Mouse (Mus musculus): ENCODE data around the gene Nrcam. TPM values are rescaled to one million over a fixed set of nuclear protein-coding genes. Genes with fewer than 3 reads are reported as not detected.

Gene Nrcam
- polyA plus RNA-seq, 1 experiment from 2014 or later = 1.1 TPM

DNA sequence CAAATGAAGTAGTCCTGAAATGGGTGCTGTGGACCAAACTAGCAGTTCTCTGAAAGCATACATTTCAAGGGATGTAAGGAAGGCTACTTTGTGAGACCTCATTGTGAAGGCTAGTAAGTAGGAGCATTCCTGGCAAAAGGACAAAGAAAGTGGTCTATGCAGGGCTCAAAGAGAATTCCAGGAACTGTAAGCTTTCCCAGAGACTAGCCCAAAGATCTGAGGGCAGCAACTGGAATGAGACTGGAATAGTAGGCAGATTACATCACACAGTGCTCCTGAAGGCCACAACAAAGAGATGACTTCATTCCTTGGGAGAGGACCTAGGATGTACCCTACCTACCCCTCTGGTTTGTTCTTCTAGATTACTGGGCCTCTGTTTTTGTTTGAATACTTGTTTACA, 27.9 kb upstream of the Nrcam start:
- Histone ChIP-seq H3K27me3 (replicated peaks; ENCODE audit: control insufficient read depth, insufficient read depth, low read length) (no peaks in the 10 kb centered on the region), H3K9ac (ENCODE audit: low read depth, low read length) (no peak overlapping the region), H3K4me1 (replicated peaks; ENCODE audit: control insufficient read depth, insufficient read depth, low read length) (no peaks in the 10 kb centered on the region), H3K9me3 (ENCODE audit: control insufficient read depth) (no peaks in the 10 kb centered on the region), H3K36me3 (ENCODE audit: control insufficient read depth, insufficient read depth) (peaks cover 22% of the 10 kb centered on the region), H3K4me3 (ENCODE audit: low read depth, low read length) (no peak overlapping the region), H3K27ac (ENCODE audit: low read depth, low read length) (no peak overlapping the region), H3K4me2 (replicated peaks; ENCODE audit: low read depth) (no peak overlapping the region)
- no peak for TF ChIP-seq CTCF (IDR thresholded peaks at IDR 0.05; ENCODE audit: low read depth)
- ATAC-seq = no peak

DNA sequence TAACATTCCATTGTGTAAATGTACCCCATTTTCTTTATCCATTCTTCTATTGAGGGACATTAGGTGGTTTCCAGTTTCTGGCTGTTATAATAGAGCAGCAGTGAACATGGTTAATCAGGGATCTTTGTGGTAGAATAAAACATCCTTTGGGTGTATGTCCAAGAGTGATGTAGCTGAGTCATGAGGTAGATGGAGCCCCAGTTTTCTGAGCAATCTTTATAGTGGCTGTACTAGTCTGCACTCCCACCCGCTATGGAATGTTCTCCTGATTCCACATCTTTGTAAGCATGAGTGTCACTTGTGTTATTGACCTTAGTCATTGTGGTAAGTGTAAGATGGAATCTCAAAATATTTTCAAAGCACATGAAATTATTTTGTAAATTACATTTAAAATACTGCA, 24.7 kb upstream of the Nrcam start:
- no peaks in the 10 kb centered on the region for H3K27me3 ChIP-seq (replicated peaks; ENCODE audit: control insufficient read depth, insufficient read depth, low read length)
- H3K4me1 ChIP-seq (replicated peaks; ENCODE audit: control insufficient read depth, insufficient read depth, low read length) = no peaks in the 10 kb centered on the region
- H3K27ac ChIP-seq (ENCODE audit: low read depth, low read length) = no peak overlapping the region
- 93% methylated on average over 1 of the region's 1 CpGs for WGBS
- no peak overlapping the region for H3K4me3 ChIP-seq (ENCODE audit: low read depth, low read length)
- ATAC-seq = no peak
- no peaks in the 10 kb centered on the region for H3K9me3 ChIP-seq (ENCODE audit: control insufficient read depth)
- H3K4me2 ChIP-seq (replicated peaks; ENCODE audit: low read depth) = no peak overlapping the region
- no peak overlapping the region for H3K9ac ChIP-seq (ENCODE audit: low read depth, low read length)
- TF ChIP-seq CTCF (IDR thresholded peaks at IDR 0.05; ENCODE audit: low read depth) = no peak
- peaks cover 35% of the 10 kb centered on the region for H3K36me3 ChIP-seq (ENCODE audit: control insufficient read depth, insufficient read depth)

DNA sequence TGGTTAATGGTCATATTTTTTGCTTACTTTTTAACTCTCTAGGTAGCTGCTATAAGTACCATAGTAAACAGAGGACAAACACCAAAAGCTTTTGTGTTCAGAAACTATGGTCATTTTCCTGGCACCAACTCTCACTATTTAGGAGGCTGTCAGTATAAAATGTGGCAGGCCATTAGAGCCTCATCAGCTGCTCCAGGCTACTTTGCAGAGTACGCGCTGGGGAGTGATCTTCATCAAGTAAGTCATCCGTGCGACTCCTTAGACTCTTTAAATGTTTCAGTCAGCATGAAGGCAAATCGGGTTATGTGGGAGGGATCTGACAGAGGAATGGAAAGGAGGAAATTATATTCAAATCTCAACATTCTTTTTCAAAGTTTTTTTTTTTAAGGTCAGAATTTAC, 23.8 kb upstream of the Nrcam start:
- Histone ChIP-seq H3K9ac (ENCODE audit: low read depth, low read length) (no peak overlapping the region), H3K9me3 (ENCODE audit: control insufficient read depth) (no peaks in the 10 kb centered on the region), H3K4me1 (replicated peaks; ENCODE audit: control insufficient read depth, insufficient read depth, low read length) (no peaks in the 10 kb centered on the region), H3K27ac (ENCODE audit: low read depth, low read length) (no peak overlapping the region), H3K27me3 (replicated peaks; ENCODE audit: control insufficient read depth, insufficient read depth, low read length) (no peaks in the 10 kb centered on the region), H3K36me3 (ENCODE audit: control insufficient read depth, insufficient read depth) (peaks cover 33% of the 10 kb centered on the region), H3K4me3 (ENCODE audit: low read depth, low read length) (no peak overlapping the region), H3K4me2 (replicated peaks; ENCODE audit: low read depth) (no peak overlapping the region)
- no peak for ATAC-seq
- 91% methylated on average over 5 of the region's 5 CpGs for WGBS
- no peak for TF ChIP-seq CTCF (IDR thresholded peaks at IDR 0.05; ENCODE audit: low read depth)

DNA sequence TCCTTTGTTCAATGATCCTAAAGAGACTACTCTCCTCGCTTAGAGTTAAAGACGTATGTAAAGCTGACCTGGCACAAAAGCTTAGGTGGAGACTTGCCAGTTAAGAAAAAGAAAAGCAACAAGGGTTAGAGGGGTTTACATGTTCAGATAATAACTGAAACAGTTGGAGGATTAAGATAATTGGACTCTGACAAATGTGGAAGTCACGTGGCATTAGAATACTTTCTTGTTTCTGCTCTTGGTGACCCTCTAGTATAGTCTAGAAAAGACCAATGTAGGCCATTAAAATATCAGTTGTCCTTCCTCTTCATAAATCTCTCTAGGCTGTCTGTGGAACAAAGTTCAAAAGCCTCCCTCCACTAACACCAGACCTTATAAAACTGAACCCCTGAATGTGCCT, 20.5 kb upstream of the Nrcam start:
- H3K4me3 ChIP-seq (ENCODE audit: low read depth, low read length) = no peak overlapping the region
- H3K4me2 ChIP-seq (replicated peaks; ENCODE audit: low read depth) = no peak overlapping the region
- no peaks in the 10 kb centered on the region for H3K9me3 ChIP-seq (ENCODE audit: control insufficient read depth)
- H3K27me3 ChIP-seq (replicated peaks; ENCODE audit: control insufficient read depth, insufficient read depth, low read length) = no peaks in the 10 kb centered on the region
- no peak for TF ChIP-seq CTCF (IDR thresholded peaks at IDR 0.05; ENCODE audit: low read depth)
- no peaks in the 10 kb centered on the region for H3K4me1 ChIP-seq (replicated peaks; ENCODE audit: control insufficient read depth, insufficient read depth, low read length)
- peaks cover 28% of the 10 kb centered on the region for H3K36me3 ChIP-seq (ENCODE audit: control insufficient read depth, insufficient read depth)
- ATAC-seq = no peak
- H3K9ac ChIP-seq (ENCODE audit: low read depth, low read length) = no peak overlapping the region
- H3K27ac ChIP-seq (ENCODE audit: low read depth, low read length) = no peak overlapping the region
- 92% methylated on average over 3 of the region's 3 CpGs for WGBS

DNA sequence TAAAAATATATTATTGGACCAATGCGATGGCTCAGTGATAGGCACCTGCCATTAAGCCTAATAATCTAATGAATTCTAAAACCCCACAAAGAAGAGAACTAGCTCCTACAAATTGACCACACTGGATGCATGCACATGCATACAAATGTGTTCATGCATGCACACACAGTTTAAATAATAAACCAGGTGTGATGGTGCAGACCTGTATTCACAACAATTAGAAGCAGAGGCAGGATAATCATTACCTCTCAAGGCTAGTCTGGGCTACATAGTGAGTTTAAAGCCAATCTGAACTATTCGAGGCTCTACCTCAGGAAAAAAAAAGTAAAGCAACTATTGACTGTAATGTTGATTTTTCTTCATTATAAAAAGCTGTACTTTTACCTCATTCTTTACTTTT, 13.5 kb upstream of the Nrcam start:
- Histone ChIP-seq H3K4me2 (replicated peaks; ENCODE audit: low read depth) (no peak overlapping the region), H3K27me3 (replicated peaks; ENCODE audit: control insufficient read depth, insufficient read depth, low read length) (no peaks in the 10 kb centered on the region), H3K9me3 (ENCODE audit: control insufficient read depth) (no peaks in the 10 kb centered on the region), H3K4me1 (replicated peaks; ENCODE audit: control insufficient read depth, insufficient read depth, low read length) (no peaks in the 10 kb centered on the region), H3K36me3 (ENCODE audit: control insufficient read depth, insufficient read depth) (peaks cover 3% of the 10 kb centered on the region; the same call in 1 of the 2 replicates), H3K9ac (ENCODE audit: low read depth, low read length) (no peak overlapping the region), H3K4me3 (ENCODE audit: low read depth, low read length) (no peak overlapping the region), H3K27ac (ENCODE audit: low read depth, low read length) (no peak overlapping the region)
- ATAC-seq = no peak
- no peak for TF ChIP-seq CTCF (IDR thresholded peaks at IDR 0.05; ENCODE audit: low read depth)
- 88% methylated on average over 2 of the region's 2 CpGs for WGBS

DNA sequence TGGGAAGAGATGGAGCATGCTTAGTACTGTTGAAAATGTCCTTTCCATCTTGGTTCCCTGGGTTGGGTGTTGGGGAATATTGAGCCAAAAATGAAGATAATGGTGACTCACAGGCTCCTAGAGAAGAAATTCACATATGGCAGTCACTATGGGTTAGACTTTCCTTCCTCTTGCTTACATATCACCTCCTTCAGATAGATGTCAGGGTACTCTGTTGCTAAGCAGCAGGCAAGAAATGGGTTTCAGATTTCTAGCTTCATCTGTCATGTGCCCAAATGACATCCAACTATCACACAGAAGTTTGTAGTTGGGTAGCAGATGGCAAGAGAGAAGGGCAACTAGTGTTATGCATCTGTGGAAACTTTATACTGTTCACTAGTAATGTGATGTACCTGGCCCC, 3.6 kb upstream of the Nrcam start:
- H3K9me3 ChIP-seq (ENCODE audit: control insufficient read depth) = no peaks in the 10 kb centered on the region
- ATAC-seq = no peak
- no peak overlapping the region for H3K9ac ChIP-seq (ENCODE audit: low read depth, low read length)
- no peaks in the 10 kb centered on the region for H3K4me1 ChIP-seq (replicated peaks; ENCODE audit: control insufficient read depth, insufficient read depth, low read length)
- TF ChIP-seq CTCF (IDR thresholded peaks at IDR 0.05; ENCODE audit: low read depth) = no peak
- peaks cover 16% of the 10 kb centered on the region for H3K27me3 ChIP-seq (replicated peaks; ENCODE audit: control insufficient read depth, insufficient read depth, low read length)
- H3K4me2 ChIP-seq (replicated peaks; ENCODE audit: low read depth) = no peak overlapping the region
- H3K27ac ChIP-seq (ENCODE audit: low read depth, low read length) = no peak overlapping the region
- no peak overlapping the region for H3K4me3 ChIP-seq (ENCODE audit: low read depth, low read length)
- no peaks in the 10 kb centered on the region for H3K36me3 ChIP-seq (ENCODE audit: control insufficient read depth, insufficient read depth)

DNA sequence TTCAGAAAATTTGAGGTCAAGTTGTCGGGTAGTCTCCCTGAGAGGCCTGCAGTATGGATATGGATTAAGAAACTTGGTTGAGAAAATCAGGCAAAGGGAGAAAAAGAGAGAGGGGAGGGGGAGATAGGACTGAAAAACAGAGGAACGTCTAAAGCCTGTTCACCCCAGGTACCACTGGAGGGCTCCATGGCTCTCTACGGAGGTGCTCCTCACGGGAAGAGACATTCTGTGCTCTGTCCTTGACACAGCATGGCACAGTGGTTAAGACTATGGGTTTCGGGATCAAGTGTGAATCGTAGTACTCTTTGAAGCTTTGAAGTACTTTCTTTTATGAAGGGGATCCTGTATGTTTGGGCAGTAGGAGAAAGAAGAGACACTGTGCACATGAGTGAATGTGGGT, 1.2 kb upstream of the Nrcam start:
- Histone ChIP-seq H3K4me1 (replicated peaks; ENCODE audit: control insufficient read depth, insufficient read depth, low read length) (no peaks in the 10 kb centered on the region), H3K27me3 (replicated peaks; ENCODE audit: control insufficient read depth, insufficient read depth, low read length) (peaks cover 30% of the 10 kb centered on the region), H3K27ac (ENCODE audit: low read depth, low read length) (no peak overlapping the region), H3K9me3 (ENCODE audit: control insufficient read depth) (no peaks in the 10 kb centered on the region), H3K4me2 (replicated peaks; ENCODE audit: low read depth) (no peak overlapping the region), H3K36me3 (ENCODE audit: control insufficient read depth, insufficient read depth) (no peaks in the 10 kb centered on the region), H3K9ac (ENCODE audit: low read depth, low read length) (no peak overlapping the region), H3K4me3 (ENCODE audit: low read depth, low read length) (no peak overlapping the region)
- WGBS = 41% methylated on average over 6 of the region's 6 CpGs
- TF ChIP-seq CTCF (IDR thresholded peaks at IDR 0.05; ENCODE audit: low read depth) = peak; percentile 49
- no peak for ATAC-seq
